Mouse (Mus musculus) kidney, postnatal 0 days (tissue): ENCODE measurements at regions not wholly inside any gene's neighbourhood (a gene's known extent, or its start where the extent isn't known, plus 50 kb on each side); places are given as distances from the start of the nearest gene placed in this dataset.

ENCODE experiments used
- ATAC-seq: fragments of 200-750 bp; cut with Nextera tagmentation; replicated peaks from 2 replicates; pipeline ENCODE4 v1.8.0; 2017; ENCODE audit warnings: low read depth, moderate number of reproducible peaks, moderate TSS enrichment, moderate library complexity; ENCODE audit not compliant: low FRiP score
- DNase-seq: peaks from one replicate; pipeline ENCODE4 v3.0.0-alpha.2; 2016; ENCODE audit warnings: low spot score
- H3K27ac ChIP-seq: fragments of 300-500 bp; sonication (generic); 2 replicates; pipeline ENCODE4 v1.5.1; 2014; ENCODE audit warnings: mild to moderate bottlenecking
- H3K27me3 ChIP-seq: fragments of 300-500 bp; sonication (generic); 2 replicates; pipeline ENCODE4 v1.6.1; 2014; ENCODE audit warnings: low read length, mixed read lengths; ENCODE audit not compliant: insufficient read depth
- H3K36me3 ChIP-seq: fragments of 300-500 bp; sonication (generic); 2 replicates; pipeline ENCODE4 v1.6.1; 2014; ENCODE audit warnings: low read length, mixed read lengths; ENCODE audit not compliant: insufficient read depth
- H3K4me1 ChIP-seq: fragments of 300-500 bp; sonication (generic); replicated peaks from 2 replicates; pipeline ENCODE4 v1.6.1; 2014; ENCODE audit warnings: antibody characterized with exemption, low read length, mixed read lengths; ENCODE audit not compliant: insufficient read depth
- H3K4me2 ChIP-seq: fragments of 300-500 bp; sonication (generic); 2 replicates; pipeline ENCODE4 v1.6.1; 2014; ENCODE audit warnings: mild to moderate bottlenecking, low read length, moderate library complexity, mixed read lengths
- H3K4me3 ChIP-seq: fragments of 300-500 bp; sonication (generic); replicated peaks from 2 replicates; pipeline ENCODE4 v1.5.1; 2014; ENCODE audit warnings: low read depth, low read length
- H3K9ac ChIP-seq: fragments of 300-500 bp; sonication (generic); 2 replicates; pipeline ENCODE4 v1.6.1; 2014; ENCODE audit warnings: low read depth, low read length
- H3K9me3 ChIP-seq: fragments of 300-500 bp; sonication (generic); replicated peaks from 2 replicates; pipeline ENCODE4 v1.6.1; 2016; ENCODE audit warnings: low read length, inconsistent platforms, mixed read lengths
- CTCF ChIP-seq: IDR thresholded peaks from 2 replicates; pipeline ENCODE4 v1.5.1; 2016; ENCODE audit warnings: antibody characterized with exemption, low read depth, mild to moderate bottlenecking, moderate library complexity
- WGBS: fragments of 180-500 bp; shearing (Covaris S2); extraction: QIAGEN DNeasy Blood & Tissue Kit; methylation state at CpG from one replicate; pipeline ENCODE4 v1.1.7; 2014; 5-methylcytosine and 5-hydroxymethylcytosine counted together

DNA sequence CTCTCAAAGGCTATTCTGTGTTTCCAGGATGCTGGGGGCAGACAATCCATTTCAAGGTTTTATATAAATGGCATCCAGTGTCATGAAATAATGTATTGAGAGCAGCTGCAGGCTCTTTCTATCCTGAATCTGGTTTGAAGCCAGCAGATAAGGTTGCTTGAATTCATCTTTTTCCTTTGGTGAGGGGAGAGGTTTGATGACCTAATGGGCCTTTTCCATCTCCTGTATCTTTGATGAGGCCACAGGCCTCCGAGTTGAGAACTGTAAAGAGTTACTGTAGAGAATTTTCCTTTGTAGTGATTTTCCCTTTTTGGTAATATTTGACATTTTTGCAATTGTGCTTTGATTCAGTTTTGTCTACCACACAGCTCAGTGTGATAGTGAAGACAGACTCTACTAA, 458.8 kb upstream of the 1700008P02Rik start:
- Histone ChIP-seq H3K36me3 (no peaks in the 10 kb centered on the region), H3K9me3 (no peaks in the 10 kb centered on the region), H3K9ac (no peak overlapping the region), H3K4me3 (no peak overlapping the region), H3K4me1 (no peaks in the 10 kb centered on the region), H3K27me3 (no peaks in the 10 kb centered on the region), H3K4me2 (no peak overlapping the region), H3K27ac (no peak overlapping the region)
- ATAC-seq (no peak), DNase-seq (no peak)
- no peak for TF ChIP-seq CTCF
- 58% methylated on average over 1 of the region's 1 CpGs for WGBS

DNA sequence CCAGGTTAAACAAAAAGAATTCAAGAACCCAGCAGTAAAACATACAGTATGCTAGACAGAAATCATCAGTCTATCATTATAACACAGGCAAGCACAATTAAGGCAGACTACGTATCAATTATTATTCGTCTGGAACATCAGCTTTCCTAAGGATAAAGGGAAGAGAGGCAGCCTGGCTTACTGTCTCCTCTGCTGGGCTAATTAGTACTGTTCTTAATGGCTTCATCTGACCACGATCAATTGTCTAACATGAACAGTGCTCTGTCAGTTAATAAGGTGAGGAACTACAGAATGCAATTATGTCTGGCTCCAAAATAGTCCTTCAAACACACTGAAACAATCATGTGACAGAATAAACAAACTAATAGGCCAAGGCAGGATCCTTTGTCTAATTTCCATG, 456.6 kb upstream of the 1700008P02Rik start:
- no peak for TF ChIP-seq CTCF
- Histone ChIP-seq H3K9me3 (no peaks in the 10 kb centered on the region), H3K36me3 (no peaks in the 10 kb centered on the region), H3K4me3 (no peak overlapping the region), H3K27ac (no peak overlapping the region), H3K4me2 (no peak overlapping the region), H3K27me3 (no peaks in the 10 kb centered on the region), H3K4me1 (no peaks in the 10 kb centered on the region), H3K9ac (no peak overlapping the region)
- DNase-seq, result no peak
- WGBS, result 90% methylated on average over 3 of the region's 3 CpGs
- ATAC-seq, result no peak

DNA sequence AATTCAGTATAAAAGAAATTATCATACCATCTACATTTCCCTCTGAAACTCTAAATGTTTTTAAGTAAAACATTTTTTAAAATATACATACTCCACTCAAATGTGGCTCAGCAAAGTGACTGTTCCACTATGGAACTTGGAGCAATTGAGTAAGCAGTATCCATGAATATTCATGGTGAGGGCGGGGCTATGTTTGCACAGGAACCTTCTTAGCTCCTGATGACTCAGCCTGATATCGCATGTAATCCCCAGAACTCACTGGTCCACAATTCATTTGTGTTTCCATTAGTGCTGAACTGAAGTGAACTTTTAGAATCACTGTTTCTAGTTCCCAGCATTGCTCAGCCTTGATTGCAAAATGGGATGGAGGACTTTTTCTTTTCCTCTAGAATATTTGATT, 454.2 kb upstream of the 1700008P02Rik start:
- ATAC-seq (no peak), DNase-seq (no peak)
- no peaks in the 10 kb centered on the region for H3K9me3 ChIP-seq
- no peaks in the 10 kb centered on the region for H3K27me3 ChIP-seq
- H3K4me1 ChIP-seq, result no peaks in the 10 kb centered on the region
- TF ChIP-seq CTCF, result no peak
- WGBS, result 52% methylated on average over 2 of the region's 2 CpGs
- H3K36me3 ChIP-seq, result no peaks in the 10 kb centered on the region
- no peak overlapping the region for H3K4me3 ChIP-seq
- H3K27ac ChIP-seq, result no peak overlapping the region
- H3K9ac ChIP-seq, result no peak overlapping the region
- no peak overlapping the region for H3K4me2 ChIP-seq

DNA sequence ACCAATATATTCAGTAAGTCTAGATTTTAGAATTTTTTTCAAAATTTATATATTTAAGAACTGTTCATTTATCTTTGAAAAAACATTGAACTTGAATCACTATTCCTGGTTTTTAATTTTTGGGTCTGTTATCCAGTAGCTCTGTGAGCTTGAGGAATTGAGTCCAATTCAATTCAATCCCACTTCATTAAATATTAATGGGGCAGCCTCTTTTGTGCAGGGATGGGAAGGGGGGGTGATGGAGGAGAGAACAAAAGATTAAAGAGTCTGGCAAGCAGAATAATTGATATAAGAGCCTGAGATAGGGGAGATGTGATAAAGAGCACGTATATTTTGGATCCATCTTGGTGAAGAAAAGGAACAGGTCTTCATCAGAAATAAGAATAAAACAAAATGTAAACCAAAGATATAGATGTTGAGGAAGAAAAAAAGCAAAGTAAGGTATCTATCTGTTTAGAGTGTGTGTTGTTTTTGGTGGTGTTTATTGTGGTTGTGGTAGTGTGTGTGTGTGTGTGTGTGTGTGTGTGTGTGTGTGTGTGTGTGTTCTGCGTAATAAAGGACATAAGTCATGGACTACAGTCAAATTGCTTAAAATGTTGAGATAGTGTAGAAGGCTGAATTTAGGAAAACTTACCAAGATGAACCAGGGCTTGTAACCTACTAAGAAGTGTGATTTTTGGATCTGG, 421.3 kb upstream of the 1700008P02Rik start:
- H3K4me1 ChIP-seq, result no peaks in the 10 kb centered on the region
- H3K27ac ChIP-seq, result no peak overlapping the region
- H3K27me3 ChIP-seq, result no peaks in the 10 kb centered on the region
- H3K36me3 ChIP-seq, result no peaks in the 10 kb centered on the region
- DNase-seq (no peak), ATAC-seq (no peak)
- no peak overlapping the region for H3K4me3 ChIP-seq
- H3K9me3 ChIP-seq, result no peaks in the 10 kb centered on the region
- WGBS, result 85% methylated on average over 2 of the region's 2 CpGs
- no peak for TF ChIP-seq CTCF
- no peak overlapping the region for H3K4me2 ChIP-seq
- H3K9ac ChIP-seq, result no peak overlapping the region

DNA sequence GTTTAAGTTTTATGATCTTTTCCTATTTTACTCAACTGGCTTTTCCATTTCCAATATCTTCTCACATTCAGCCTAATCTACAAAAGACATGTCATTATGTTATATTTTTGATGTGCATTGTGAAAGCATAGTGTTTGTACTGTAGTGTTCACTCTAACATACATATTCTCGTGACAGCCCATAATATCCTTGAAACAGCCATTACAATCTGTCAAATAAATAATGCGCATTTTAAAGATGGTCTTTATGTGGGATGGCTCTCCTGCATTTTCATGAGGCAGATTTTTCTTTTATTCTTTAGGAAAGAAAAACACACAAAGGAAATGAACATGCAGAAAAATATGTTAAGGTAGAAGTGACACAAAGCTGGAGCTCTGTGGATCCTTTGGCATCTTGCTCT, 415.6 kb upstream of the 1700008P02Rik start:
- H3K4me1 ChIP-seq, result no peaks in the 10 kb centered on the region
- H3K4me2 ChIP-seq, result no peak overlapping the region
- no peaks in the 10 kb centered on the region for H3K9me3 ChIP-seq
- H3K36me3 ChIP-seq, result no peaks in the 10 kb centered on the region
- DNase-seq (no peak), ATAC-seq (no peak)
- no peak overlapping the region for H3K9ac ChIP-seq
- no peak overlapping the region for H3K27ac ChIP-seq
- H3K4me3 ChIP-seq, result no peak overlapping the region
- H3K27me3 ChIP-seq, result no peaks in the 10 kb centered on the region
- 74% methylated on average over 2 of the region's 2 CpGs for WGBS
- no peak for TF ChIP-seq CTCF

DNA sequence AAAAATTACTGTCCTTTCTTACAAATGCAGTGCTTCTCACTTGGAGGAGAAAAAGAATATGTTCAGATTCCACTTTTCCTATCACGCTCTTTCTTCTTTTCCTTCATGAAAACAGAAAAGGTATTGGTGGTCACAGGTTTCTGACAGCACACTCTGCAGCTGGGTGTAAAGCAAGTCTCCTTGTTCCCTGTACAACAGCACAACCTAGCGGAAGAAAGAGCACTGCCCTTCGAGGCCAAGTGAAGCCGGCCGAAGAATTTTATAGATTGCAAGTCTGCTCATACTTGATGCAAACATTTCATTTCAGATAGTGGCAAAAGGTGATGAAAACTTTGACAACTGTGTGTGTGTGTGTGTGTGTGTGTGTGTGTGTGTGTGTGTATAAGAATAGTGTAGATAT, 407.6 kb upstream of the 1700008P02Rik start:
- Histone ChIP-seq H3K9ac (no peak overlapping the region), H3K9me3 (no peaks in the 10 kb centered on the region), H3K27me3 (no peaks in the 10 kb centered on the region), H3K36me3 (no peaks in the 10 kb centered on the region), H3K4me2 (no peak overlapping the region), H3K4me3 (no peak overlapping the region), H3K4me1 (no peaks in the 10 kb centered on the region), H3K27ac (no peak overlapping the region)
- 19% methylated on average over 5 of the region's 5 CpGs for WGBS
- peak; percentile 84 for TF ChIP-seq CTCF
- ATAC-seq (0 out of 2 replicates have a peak, but pooled peaks have one; percentile 54), DNase-seq (peak; percentile 77)

DNA sequence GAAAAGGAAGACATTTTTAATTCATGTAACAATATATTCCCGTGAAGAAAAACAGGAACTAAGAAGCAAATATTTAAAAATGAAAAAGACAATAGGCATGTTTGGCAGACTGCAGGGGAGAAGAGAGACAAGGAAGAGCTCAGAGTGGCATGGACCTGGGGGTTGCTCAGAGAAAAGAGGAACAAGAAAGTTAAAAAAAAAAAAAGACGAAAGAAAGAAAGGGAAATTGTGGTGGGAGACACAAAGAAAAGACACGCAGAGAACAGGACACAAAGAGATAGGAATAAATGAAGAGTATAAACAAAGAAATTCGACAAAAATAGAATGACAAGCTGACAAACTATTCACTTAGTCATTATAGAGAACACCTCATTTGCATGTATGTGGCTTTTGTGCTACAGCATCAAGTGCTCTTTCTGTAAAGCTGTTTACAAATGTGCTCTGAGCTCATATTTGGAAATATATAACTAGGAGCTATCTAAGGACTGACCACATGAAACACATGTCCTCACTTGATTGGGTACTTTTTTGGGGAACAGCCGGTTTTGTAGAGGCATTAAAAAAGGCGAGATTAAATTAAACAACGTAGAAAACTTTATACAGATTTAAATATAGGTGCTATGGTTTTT, 394.2 kb upstream of the 1700008P02Rik start:
- no peaks in the 10 kb centered on the region for H3K27me3 ChIP-seq
- H3K36me3 ChIP-seq, result no peaks in the 10 kb centered on the region
- no peak for DNase-seq
- H3K9me3 ChIP-seq, result no peaks in the 10 kb centered on the region
- H3K4me2 ChIP-seq, result no peak overlapping the region
- no peak overlapping the region for H3K4me3 ChIP-seq
- WGBS, result 68% methylated on average over 7 of the region's 7 CpGs
- ATAC-seq, result no peak
- no peak overlapping the region for H3K27ac ChIP-seq
- no peak for TF ChIP-seq CTCF
- H3K4me1 ChIP-seq, result no peaks in the 10 kb centered on the region
- no peak overlapping the region for H3K9ac ChIP-seq
